Mouse (Mus musculus) forebrain, postnatal 0 days (tissue): Measurements from ENCODE around the gene Zfp148. TPM values are rescaled to one million over a fixed set of nuclear protein-coding genes. Genes with fewer than 3 reads are reported as not detected.

ENCODE experiments used
- ATAC-seq: fragments of 200-750 bp; cut with Nextera tagmentation; 2 replicates; pipeline ENCODE4 v1.8.0; 2017; ENCODE audit warnings: mild to moderate bottlenecking, moderate library complexity
- DNase-seq: peaks from one replicate; pipeline ENCODE4 v3.0.0-alpha.2; 2015
- H3K27ac ChIP-seq: fragments of 300-500 bp; sonication (generic); 2 replicates; pipeline ENCODE4 v1.5.1; 2014; ENCODE audit warnings: low read depth, mild to moderate bottlenecking, antibody characterized with exemption, low read length, moderate library complexity, mixed read lengths
- H3K27me3 ChIP-seq: fragments of 300-500 bp; sonication (generic); 2 replicates; pipeline ENCODE4 v1.6.1; 2014; ENCODE audit warnings: mild to moderate bottlenecking, low read length, mixed read lengths; ENCODE audit not compliant: insufficient read depth
- H3K36me3 ChIP-seq: fragments of 300-500 bp; sonication (generic); 2 replicates; pipeline ENCODE4 v1.6.1; 2014; ENCODE audit warnings: mild to moderate bottlenecking, moderate library complexity; ENCODE audit not compliant: insufficient read depth
- H3K4me1 ChIP-seq: fragments of 300-500 bp; sonication (generic); 2 replicates; pipeline ENCODE4 v1.6.1; 2014; ENCODE audit warnings: antibody characterized with exemption; ENCODE audit not compliant: insufficient read depth
- H3K4me2 ChIP-seq: fragments of 300-500 bp; sonication (generic); 2 replicates; pipeline ENCODE4 v1.6.1; 2014; ENCODE audit warnings: low read depth, mild to moderate bottlenecking, moderate library complexity
- H3K4me3 ChIP-seq: fragments of 300-500 bp; sonication (generic); 2 replicates; pipeline ENCODE4 v1.5.1; 2014; ENCODE audit warnings: low read depth, low read length, mixed read lengths
- H3K9ac ChIP-seq: fragments of 300-500 bp; sonication (generic); 2 replicates; pipeline ENCODE4 v1.6.1; 2014; ENCODE audit warnings: mild to moderate bottlenecking
- H3K9me3 ChIP-seq: fragments of 300-500 bp; sonication (generic); 2 replicates; pipeline ENCODE4 v1.6.1; 2016; ENCODE audit warnings: low read length
- CTCF ChIP-seq: sonication (generic); IDR thresholded peaks from 2 replicates; pipeline ENCODE4 v1.5.1; 2016; ENCODE audit warnings: antibody characterized with exemption, control low read depth, low read depth
- WGBS: fragments of 180-500 bp; shearing (Covaris S2); extraction: QIAGEN DNeasy Blood & Tissue Kit; methylation state at CpG from one replicate; pipeline ENCODE4 v1.1.7; 2014; 5-methylcytosine and 5-hydroxymethylcytosine counted together
- polyA plus RNA-seq: library from polyadenylated mRNA; unstranded; fragments of >200 nt; fragmentation: Nextera tagmentation; extraction: Ambion mirVana; gene quantifications from 2 replicates; pipeline ENCODE4 v1.2.1, GENCODE M21; 2015
- total RNA-seq: library from RNA; depleted of rRNA; stranded (reverse); fragments of >200 nt; gene quantifications from 2 replicates; pipeline ENCODE4 v1.2.3, GENCODE M21; 2014

The Zfp148 gene
- total and polyA plus RNA-seq, 2 experiments from 2014 or later = 54.0 to 59.2 TPM

GRCm38 (mm10) chr16:33400943-33401342 is 20.3 kb downstream of the Zfp148 start:
- H3K9ac ChIP-seq = no peak overlapping the region
- no peaks in the 10 kb centered on the region for H3K9me3 ChIP-seq
- no peaks in the 10 kb centered on the region for H3K4me1 ChIP-seq
- no peak for ATAC-seq
- no peaks in the 10 kb centered on the region for H3K27me3 ChIP-seq
- TF ChIP-seq CTCF = no peak
- no peak for DNase-seq
- no peaks in the 10 kb centered on the region for H3K36me3 ChIP-seq
- H3K4me3 ChIP-seq = no peak overlapping the region
- H3K4me2 ChIP-seq = no peak overlapping the region
- H3K27ac ChIP-seq = no peak overlapping the region
- 65% methylated on average over 4 of the region's 4 CpGs for WGBS

DNA sequence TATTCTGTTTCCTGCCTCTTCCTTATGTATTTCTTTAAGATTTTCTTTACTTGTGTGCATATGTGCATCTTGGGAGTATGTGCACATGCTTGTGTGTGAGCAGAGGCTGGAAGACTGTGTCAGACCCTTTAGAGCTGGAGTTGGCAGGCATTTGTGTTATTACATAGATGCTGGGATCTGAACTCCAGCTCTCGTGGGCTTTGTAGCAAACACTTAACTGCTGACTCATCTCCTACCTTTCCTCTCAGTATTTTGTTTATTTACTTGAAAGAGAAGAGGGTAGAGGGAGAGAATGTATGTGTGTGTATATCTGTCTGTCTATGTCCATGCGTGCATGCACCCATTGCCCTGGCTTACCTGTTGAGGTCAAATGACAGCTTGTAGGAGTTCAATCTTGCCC is 22.6 kb downstream of the Zfp148 start:
- Histone ChIP-seq H3K9ac (no peak overlapping the region), H3K27me3 (no peaks in the 10 kb centered on the region), H3K4me3 (no peak overlapping the region), H3K36me3 (no peaks in the 10 kb centered on the region), H3K27ac (no peak overlapping the region), H3K9me3 (no peaks in the 10 kb centered on the region), H3K4me1 (no peaks in the 10 kb centered on the region), H3K4me2 (no peak overlapping the region)
- TF ChIP-seq CTCF = no peak
- DNase-seq (no peak), ATAC-seq (no peak)
- WGBS = 69% methylated on average over 2 of the region's 2 CpGs

DNA sequence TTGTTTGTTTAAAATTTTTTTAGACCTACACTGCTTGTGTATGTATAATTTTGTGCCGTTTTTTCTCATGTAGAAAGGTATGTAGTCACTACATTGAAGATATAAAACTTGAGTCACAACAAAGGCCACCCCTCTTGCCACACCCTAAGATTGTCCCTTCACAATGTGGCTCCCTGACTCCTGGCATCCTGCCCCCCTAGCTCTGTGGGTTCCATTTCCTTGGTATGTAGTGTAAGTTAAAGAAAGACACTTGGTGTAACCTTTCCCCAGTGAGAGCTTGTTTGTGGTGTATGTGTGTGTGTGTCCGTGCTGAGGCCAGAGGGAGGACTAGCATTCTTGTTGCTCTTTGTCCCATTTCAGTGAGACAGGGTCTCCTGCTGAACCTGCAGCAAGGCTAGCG is 23.4 kb downstream of the Zfp148 start:
- H3K9ac ChIP-seq = no peak overlapping the region
- WGBS = 76% methylated on average over 3 of the region's 3 CpGs
- no peak overlapping the region for H3K4me2 ChIP-seq
- H3K36me3 ChIP-seq = no peaks in the 10 kb centered on the region
- no peaks in the 10 kb centered on the region for H3K27me3 ChIP-seq
- ATAC-seq (no peak), DNase-seq (no peak)
- no peak overlapping the region for H3K4me3 ChIP-seq
- no peaks in the 10 kb centered on the region for H3K4me1 ChIP-seq
- H3K27ac ChIP-seq = no peak overlapping the region
- H3K9me3 ChIP-seq = no peaks in the 10 kb centered on the region
- no peak for TF ChIP-seq CTCF

DNA sequence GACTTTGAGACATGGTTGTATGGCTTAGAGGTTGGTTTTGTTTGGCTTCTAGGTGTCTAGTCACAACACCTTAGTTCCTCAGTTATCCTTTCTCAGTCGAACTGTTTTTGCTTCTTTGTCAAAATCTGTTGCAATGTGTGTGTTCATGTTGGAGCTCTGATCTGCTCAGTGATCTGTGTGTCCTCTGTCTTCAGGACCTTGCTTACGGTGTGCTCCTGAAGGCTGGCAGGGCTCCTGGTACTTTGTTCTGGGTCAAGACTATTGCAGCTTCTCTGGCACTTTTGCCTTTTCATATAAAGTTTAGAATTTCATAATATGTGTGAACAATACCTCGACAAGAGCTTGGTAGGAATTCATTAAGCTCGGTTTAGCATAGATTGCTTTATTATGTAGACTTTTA is 24.9 kb downstream of the Zfp148 start:
- Histone ChIP-seq H3K9ac (no peak overlapping the region), H3K36me3 (no peaks in the 10 kb centered on the region), H3K27ac (no peak overlapping the region), H3K4me2 (no peak overlapping the region), H3K9me3 (no peaks in the 10 kb centered on the region), H3K27me3 (no peaks in the 10 kb centered on the region), H3K4me3 (no peak overlapping the region), H3K4me1 (no peaks in the 10 kb centered on the region)
- no peak for ATAC-seq
- no peak for TF ChIP-seq CTCF
- DNase-seq = no peak
- 81% methylated on average over 4 of the region's 4 CpGs for WGBS

- no peaks in the 10 kb centered on the region for H3K9me3 ChIP-seq
- no peak for ATAC-seq
- WGBS = 91% methylated on average over 2 of the region's 2 CpGs
- no peaks in the 10 kb centered on the region for H3K27me3 ChIP-seq
- 0 out of 2 replicates have a peak, but pooled peaks cover 5% of the 10 kb centered on the region for H3K4me1 ChIP-seq
- no peak for TF ChIP-seq CTCF
- H3K4me3 ChIP-seq = no peak overlapping the region
- H3K4me2 ChIP-seq = no peak overlapping the region
- DNase-seq = no peak
- no peaks in the 10 kb centered on the region for H3K36me3 ChIP-seq
- no peak overlapping the region for H3K9ac ChIP-seq
- no peak overlapping the region for H3K27ac ChIP-seq
Observed at GRCm38 (mm10) chr16:33410151-33410550, 29.5 kb downstream of the Zfp148 start.

DNA sequence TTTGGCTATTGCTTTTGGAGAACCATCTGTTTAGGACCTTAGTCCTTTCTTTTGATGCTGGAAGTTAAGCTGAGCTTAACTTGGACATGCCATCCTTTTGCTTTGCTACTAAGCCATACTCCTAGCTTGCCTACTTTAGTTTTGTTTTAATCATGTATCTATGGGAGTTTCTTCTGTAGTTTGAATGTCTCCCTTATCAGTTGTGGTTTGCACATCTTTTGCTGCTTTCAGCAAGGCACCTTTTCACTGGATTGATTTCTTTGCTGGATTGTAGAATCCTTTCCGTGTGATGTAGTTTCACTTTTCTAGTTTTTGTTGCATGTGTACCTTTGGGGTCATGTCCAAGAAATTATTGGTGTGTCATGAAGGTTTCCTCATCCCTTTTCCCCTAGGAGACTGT is 30.0 kb downstream of the Zfp148 start:
- Histone ChIP-seq H3K4me3 (no peak overlapping the region), H3K4me1 (0 out of 2 replicates have a peak, but pooled peaks cover 5% of the 10 kb centered on the region), H3K9me3 (no peaks in the 10 kb centered on the region), H3K4me2 (no peak overlapping the region), H3K27me3 (no peaks in the 10 kb centered on the region), H3K27ac (no peak overlapping the region), H3K9ac (no peak overlapping the region), H3K36me3 (no peaks in the 10 kb centered on the region)
- ATAC-seq (no peak), DNase-seq (no peak)
- 85% methylated on average over 1 of the region's 1 CpGs for WGBS
- no peak for TF ChIP-seq CTCF

DNA sequence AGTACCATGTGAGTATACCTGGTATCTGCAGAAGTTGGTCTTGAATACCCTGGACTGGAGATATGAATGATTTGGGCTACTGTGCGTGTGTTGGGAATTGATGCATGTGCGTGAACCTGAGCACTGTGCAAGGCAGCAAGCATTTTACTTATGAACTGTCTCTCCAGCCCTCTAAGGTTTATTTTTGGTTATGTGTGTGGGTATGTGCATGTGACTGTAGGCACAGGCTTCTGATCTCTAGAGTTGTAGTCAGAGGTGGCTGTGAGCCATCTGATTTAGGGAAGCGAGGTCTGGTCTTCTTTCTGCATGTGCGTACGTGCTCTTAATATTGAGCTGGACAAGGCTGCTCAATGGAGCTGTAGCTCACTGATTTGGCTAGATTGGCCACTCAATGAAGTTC is 33.6 kb downstream of the Zfp148 start:
- Histone ChIP-seq H3K36me3 (no peaks in the 10 kb centered on the region), H3K9ac (no peak overlapping the region), H3K27me3 (no peaks in the 10 kb centered on the region), H3K4me3 (no peak overlapping the region), H3K27ac (no peak overlapping the region), H3K4me2 (no peak overlapping the region), H3K4me1 (0 out of 2 replicates have a peak, but pooled peaks cover 5% of the 10 kb centered on the region), H3K9me3 (no peaks in the 10 kb centered on the region)
- WGBS = 75% methylated on average over 5 of the region's 5 CpGs
- ATAC-seq = no peak
- no peak for DNase-seq
- no peak for TF ChIP-seq CTCF

DNA sequence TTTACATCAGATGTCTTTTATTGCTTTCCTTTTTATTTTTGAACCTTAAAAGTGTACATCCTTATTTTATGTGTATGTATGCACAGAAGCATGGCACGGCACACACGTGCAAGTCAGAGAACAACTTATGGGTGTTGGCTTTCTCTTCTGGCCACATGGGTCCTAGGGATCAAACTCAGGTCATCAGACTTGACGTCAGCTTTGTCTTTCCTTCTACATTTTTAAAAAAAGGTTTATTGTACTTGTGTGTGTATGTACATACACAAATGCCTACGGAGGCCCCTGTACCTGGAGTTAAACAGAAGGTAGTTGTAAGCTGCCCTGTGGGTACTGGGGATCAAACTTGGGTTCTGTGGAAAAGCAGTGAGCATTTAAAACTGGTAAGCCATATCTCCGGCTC is 35.0 kb downstream of the Zfp148 start:
- no peak for TF ChIP-seq CTCF
- 84% methylated on average over 5 of the region's 5 CpGs for WGBS
- Histone ChIP-seq H3K9me3 (no peaks in the 10 kb centered on the region), H3K27me3 (no peaks in the 10 kb centered on the region), H3K4me3 (no peak overlapping the region), H3K9ac (no peak overlapping the region), H3K27ac (no peak overlapping the region), H3K4me1 (0 out of 2 replicates have a peak, but pooled peaks cover 5% of the 10 kb centered on the region), H3K4me2 (no peak overlapping the region), H3K36me3 (no peaks in the 10 kb centered on the region)
- DNase-seq (no peak), ATAC-seq (no peak)
